Comparison of ENCODE assay signal across 22 mouse cellular contexts in genomic region chr1:106748555-106749315, GRCm38 (mm10). TPM values are rescaled to one million over a fixed set of nuclear protein-coding genes. Genes with fewer than 3 reads are reported as not detected.
DNase-seq lines count a peak whose midpoint lies in the region; ATAC-seq and TF ChIP-seq lines count a peak whose summit lies in the region.
"Had no signal": no experiment of that assay in that cellular context is flagged by ENCODE, and none has a peak within 500 bp of the region (broad histone marks: within the 10 kb centered on the region; RNA-seq: fewer than 3 reads in every experiment).

No protein-coding gene starts in this region.

- 74% methylated on average over 6 of the region's 6 CpGs for WGBS in liver, postnatal 0 days (ENCODE audit: insufficient replicate concordance)
- WGBS in liver, embryonic 12.5 days (ENCODE audit: insufficient replicate concordance): 70% methylated on average over 6 of the region's 6 CpGs

- ATAC-seq in liver, postnatal 0 days: peak; percentile 31; the same call in 1 of the 2 replicates
- no peak for ATAC-seq in liver, embryonic 12.5 days
- 0 out of 2 replicates have a peak, but pooled peaks have one; percentile 11 for ATAC-seq in common myeloid progenitor, adult 5-6 weeks (replicated peaks; ENCODE audit: low read depth, poor library complexity, severe bottlenecking)
- ATAC-seq in megakaryocyte, adult 5-6 weeks (ENCODE audit: poor library complexity, severe bottlenecking): peak; percentile 93
- ATAC-seq: activated CD4-positive, CD25-positive, alpha-beta regulatory T cell, adult 4 months; forebrain, embryonic 13.5 days; forebrain, embryonic 15.5 days; forebrain, postnatal 0 days; Patski had no signal

- no peak overlapping the region for H3K4me2 ChIP-seq in liver, postnatal 0 days (ENCODE audit: low read depth, low read length)
- H3K4me2 ChIP-seq in liver, embryonic 12.5 days: no peak overlapping the region
- H3K4me2 ChIP-seq: embryonic facial prominence, embryonic 12.5 days; forebrain, embryonic 13.5 days; forebrain, embryonic 15.5 days had no signal

- H3K36me3 ChIP-seq in liver, postnatal 0 days (replicated peaks; ENCODE audit: insufficient read depth, low read length): peaks cover 30% of the 10 kb centered on the region
- H3K36me3 ChIP-seq in liver, embryonic 12.5 days: peaks cover 26% of the 10 kb centered on the region

- no peaks in the 10 kb centered on the region for H3K27me3 ChIP-seq in liver, postnatal 0 days (ENCODE audit: insufficient read depth, low read length)
- H3K27me3 ChIP-seq in liver, embryonic 12.5 days (replicated peaks): no peaks in the 10 kb centered on the region
- H3K27me3 ChIP-seq: embryonic facial prominence, embryonic 12.5 days; forebrain, embryonic 13.5 days; forebrain, embryonic 15.5 days; Patski had no signal

- no peak overlapping the region for H3K4me3 ChIP-seq in liver, postnatal 0 days (ENCODE audit: low read depth, low read length)
- H3K4me3 ChIP-seq in liver, embryonic 12.5 days: no peak overlapping the region
- H3K4me3 ChIP-seq: embryonic facial prominence, embryonic 10.5 days; embryonic facial prominence, embryonic 12.5 days; forebrain, embryonic 13.5 days; forebrain, embryonic 15.5 days had no signal

- no peak overlapping the region for H3K9ac ChIP-seq in liver, postnatal 0 days (replicated peaks)
- no peak overlapping the region for H3K9ac ChIP-seq in liver, embryonic 12.5 days
- H3K9ac ChIP-seq: embryonic facial prominence, embryonic 12.5 days; forebrain, embryonic 13.5 days; forebrain, embryonic 15.5 days; forebrain, postnatal 0 days had no signal

- no peaks in the 10 kb centered on the region for H3K4me1 ChIP-seq in liver, postnatal 0 days (ENCODE audit: insufficient read depth)
- H3K4me1 ChIP-seq in liver, embryonic 12.5 days: no peaks in the 10 kb centered on the region
- H3K4me1 ChIP-seq: embryonic facial prominence, embryonic 10.5 days; embryonic facial prominence, embryonic 12.5 days; forebrain, embryonic 13.5 days; forebrain, embryonic 15.5 days had no signal

- no peaks in the 10 kb centered on the region for H3K9me3 ChIP-seq in liver, postnatal 0 days (ENCODE audit: low read length)
- no peaks in the 10 kb centered on the region for H3K9me3 ChIP-seq in liver, embryonic 12.5 days (replicated peaks)
- H3K9me3 ChIP-seq: embryonic facial prominence, embryonic 10.5 days; embryonic facial prominence, embryonic 12.5 days; forebrain, embryonic 13.5 days; forebrain, embryonic 15.5 days had no signal

- no peak overlapping the region for H3K27ac ChIP-seq in liver, postnatal 0 days (ENCODE audit: low read depth)
- H3K27ac ChIP-seq in liver, embryonic 12.5 days: no peak overlapping the region
- H3K27ac ChIP-seq: embryonic facial prominence, embryonic 10.5 days; embryonic facial prominence, embryonic 12.5 days; forebrain, embryonic 13.5 days; forebrain, embryonic 15.5 days had no signal

- no peak for TF ChIP-seq EP300 in liver, postnatal 0 days (IDR thresholded peaks at IDR 0.05; ENCODE audit: low read depth)

- DNase-seq in liver, postnatal 0 days: no peak
- no peak for DNase-seq in frontal cortex, postnatal 14 days (ENCODE audit: low spot score in 2 of 2)
- DNase-seq in adrenal gland, postnatal 25 days: no peak
- DNase-seq in cerebellum, postnatal 25 days: no peak
- DNase-seq: adrenal gland, adult 8-10 months; adrenal gland, postnatal 14 days; cerebellum, adult 11 months; cerebellum, adult 18-20 months; cerebellum, adult 8-10 months; cerebellum, adult 9-11 months; cerebellum, postnatal 14 days; embryo, embryonic 11 days; forebrain, postnatal 0 days had no signal

- TF ChIP-seq CTCF in liver, postnatal 0 days (IDR thresholded peaks at IDR 0.05; ENCODE audit: low read depth): no peak

RNA-seq across cellular contexts. Expression of gene Kdsr, which starts 10.8 kb away (rescaled TPM):
- 7.3 and 8.0 TPM in 2 replicates for polyA plus RNA-seq in liver, postnatal 0 days (2015; fragmentation: Nextera tagmentation; extraction: Ambion mirVana)
- 3.8 and 4.3 TPM in 2 replicates for polyA plus RNA-seq in liver, embryonic 12.5 days (2016; fragmentation: Nextera tagmentation; extraction: Ambion mirVana)
- 42.7 and 47.9 TPM in 2 replicates for total RNA-seq in common myeloid progenitor, adult 5-6 weeks (2017)
- total RNA-seq in megakaryocyte, adult 5-6 weeks (2015): 6.5 and 7.1 TPM in 2 replicates
- total RNA-seq in megakaryocyte, adult 5-6 weeks (2017): 13.7 and 17.8 TPM in 2 replicates
- 31.1 and 52.3 TPM in 2 replicates for total RNA-seq in adrenal gland, postnatal 25 days (2021)

RNA-seq across cellular contexts. Expression of gene Bcl2, which starts 34.7 kb away (rescaled TPM):
- 0.70 and 0.83 TPM in 2 replicates for polyA plus RNA-seq in liver, postnatal 0 days (2015; fragmentation: Nextera tagmentation; extraction: Ambion mirVana)
- 2.0 and 2.4 TPM in 2 replicates for polyA plus RNA-seq in liver, embryonic 12.5 days (2016; fragmentation: Nextera tagmentation; extraction: Ambion mirVana)
- total RNA-seq in common myeloid progenitor, adult 5-6 weeks (2017): 59.3 and 66.0 TPM in 2 replicates
- 7.1 and 8.0 TPM in 2 replicates for total RNA-seq in megakaryocyte, adult 5-6 weeks (2015)
- 7.8 and 11.9 TPM in 2 replicates for total RNA-seq in megakaryocyte, adult 5-6 weeks (2017)
- total RNA-seq in adrenal gland, postnatal 25 days (2021): 5.4 and 5.7 TPM in 2 replicates

RNA-seq across cellular contexts. Expression of gene Vps4b, which starts 47.8 kb away (rescaled TPM):
- 20.2 and 22.7 TPM in 2 replicates for polyA plus RNA-seq in liver, postnatal 0 days (2015; fragmentation: Nextera tagmentation; extraction: Ambion mirVana)
- polyA plus RNA-seq in liver, embryonic 12.5 days (2016; fragmentation: Nextera tagmentation; extraction: Ambion mirVana): 34.5 and 35.9 TPM in 2 replicates
- 104 and 109 TPM in 2 replicates for total RNA-seq in common myeloid progenitor, adult 5-6 weeks (2017)
- total RNA-seq in megakaryocyte, adult 5-6 weeks (2015): 84.6 and 117 TPM in 2 replicates
- 95.5 and 121 TPM in 2 replicates for total RNA-seq in megakaryocyte, adult 5-6 weeks (2017)
- total RNA-seq in adrenal gland, postnatal 25 days (2021): 110 and 111 TPM in 2 replicates
